Comparison of ENCODE assay signal across 22 mouse cellular contexts in the genomic region with DNA sequence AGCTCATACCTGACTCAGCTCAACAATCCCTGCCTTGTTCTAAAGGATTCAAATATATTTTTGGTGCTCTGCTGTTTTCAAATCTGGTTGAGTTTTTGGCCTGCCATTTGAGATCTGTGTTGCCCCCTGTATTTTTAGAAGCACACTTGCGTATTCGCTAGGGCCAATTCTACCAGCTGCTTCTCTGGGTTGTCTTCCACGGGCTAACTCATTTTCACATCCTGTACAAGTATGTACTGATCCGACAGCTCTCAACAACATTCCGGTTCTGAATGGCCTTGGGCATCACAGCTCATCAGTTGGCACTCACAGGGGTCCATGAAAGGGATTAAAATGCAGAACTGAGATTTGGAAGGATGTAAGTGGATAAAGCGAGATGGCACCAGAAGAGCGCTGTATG.
"Had no signal": no experiment of that assay in that cellular context is flagged by ENCODE, and none has a peak within 500 bp of the region (broad histone marks: within the 10 kb centered on the region; RNA-seq: fewer than 3 reads in every experiment).

No protein-coding gene starts in this region.

- H3K27ac ChIP-seq: heart, embryonic 10.5 days; hindbrain, embryonic 10.5 days; hindbrain, embryonic 12.5 days; hindbrain, embryonic 14.5 days; intestine, embryonic 15.5 days; left cerebral cortex, adult 2 months; limb, embryonic 12.5 days; liver, embryonic 13.5 days; liver, embryonic 15.5 days had no signal

- DNase-seq: gastrocnemius, postnatal 10 days; heart, adult 18-20 months; heart, postnatal 10 days; heart, postnatal 4 days; kidney, adult 18-20 months; kidney, adult 8-10 months; kidney, postnatal 10 days; kidney, postnatal 25 days; kidney, postnatal 4 days; liver; liver, embryonic 13.5 days; liver, postnatal 0 days had no signal

- H3K4me3 ChIP-seq: heart, embryonic 10.5 days; heart, embryonic 12.5 days; hindbrain, embryonic 10.5 days; hindbrain, embryonic 12.5 days; intestine, embryonic 15.5 days; left cerebral cortex, adult 2 months; limb, embryonic 10.5 days; limb, embryonic 12.5 days; liver, embryonic 13.5 days; liver, embryonic 15.5 days had no signal
